Mouse (Mus musculus): ENCODE data around the gene 2310050C09Rik. TPM values are rescaled to one million over a fixed set of nuclear protein-coding genes. Genes with fewer than 3 reads are reported as not detected.
A peak's percentile ranks its signal among the peaks of the same experiment; 100 is the strongest.

The 2310050C09Rik gene
- polyA plus RNA-seq (2016; fragmentation: Nextera tagmentation; extraction: Ambion mirVana), result not detected in 2 replicates

DNA sequence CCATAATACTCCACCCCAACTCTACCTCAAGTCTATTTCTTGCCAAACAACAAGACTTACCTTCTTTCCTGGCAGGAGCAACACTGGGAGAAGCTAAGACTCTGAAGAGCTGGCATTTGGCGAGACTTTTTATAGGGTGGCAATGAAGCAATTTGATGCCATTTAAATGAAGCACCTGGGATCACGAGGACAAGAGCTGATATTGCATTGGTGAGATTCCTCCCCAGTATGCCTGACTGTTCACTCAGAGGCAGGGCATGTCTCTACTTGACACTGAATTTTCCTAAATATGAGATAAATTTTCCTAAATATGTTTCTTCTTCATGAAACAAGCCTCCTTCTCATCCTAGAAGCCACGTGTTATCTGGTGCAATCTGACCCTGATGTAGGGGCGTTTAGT is at the start of gene 2310050C09Rik:
TSS of gene 2310050C09Rik (minus strand) at position 101 of the 400 bp plus-strand sequence.
- ATAC-seq (ENCODE audit: low FRiP score), result no peak
- Histone ChIP-seq H3K27me3 (no peaks in the 10 kb centered on the region), H3K4me1 (no peaks in the 10 kb centered on the region), H3K27ac (no peak within 1 kb of the TSS), H3K4me2 (no peak within 1 kb of the TSS), H3K36me3 (replicated peaks) (no peaks in the 10 kb centered on the region), H3K9me3 (no peaks in the 10 kb centered on the region), H3K9ac (no peak within 1 kb of the TSS), H3K4me3 (replicated peaks) (no peak within 1 kb of the TSS)
- 83% methylated on average over 4 of the region's 4 CpGs for WGBS

DNA sequence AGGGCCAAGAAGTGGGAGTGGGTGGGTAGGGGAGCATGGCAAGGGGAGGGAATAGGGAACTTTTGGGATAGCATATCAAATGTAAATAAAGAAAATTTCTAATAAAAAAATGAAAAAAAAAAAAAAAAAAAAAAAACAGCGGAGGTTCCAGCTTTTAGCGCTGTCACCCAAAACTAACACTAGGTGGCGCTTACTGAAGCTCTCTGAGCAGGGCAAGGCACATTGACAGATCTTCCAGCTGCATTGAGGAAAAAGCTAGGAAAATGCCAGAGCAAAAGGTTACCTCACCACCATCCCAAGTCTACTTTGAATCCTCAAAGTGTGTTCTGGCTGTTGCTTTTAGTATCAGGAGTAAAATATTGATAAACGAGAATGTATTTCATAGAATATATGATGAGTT is 37.6 kb upstream of the 2310050C09Rik start:
- ATAC-seq (ENCODE audit: low FRiP score), result 0 out of 2 replicates have a peak, but pooled peaks have one; percentile 49
- Histone ChIP-seq H3K4me2 (no peak overlapping the region), H3K36me3 (replicated peaks) (no peaks in the 10 kb centered on the region), H3K9ac (no peak overlapping the region), H3K9me3 (no peaks in the 10 kb centered on the region), H3K4me3 (replicated peaks) (no peak overlapping the region), H3K27me3 (no peaks in the 10 kb centered on the region), H3K27ac (no peak overlapping the region), H3K4me1 (no peaks in the 10 kb centered on the region)
- WGBS, result 35% methylated on average over 4 of the region's 4 CpGs

DNA sequence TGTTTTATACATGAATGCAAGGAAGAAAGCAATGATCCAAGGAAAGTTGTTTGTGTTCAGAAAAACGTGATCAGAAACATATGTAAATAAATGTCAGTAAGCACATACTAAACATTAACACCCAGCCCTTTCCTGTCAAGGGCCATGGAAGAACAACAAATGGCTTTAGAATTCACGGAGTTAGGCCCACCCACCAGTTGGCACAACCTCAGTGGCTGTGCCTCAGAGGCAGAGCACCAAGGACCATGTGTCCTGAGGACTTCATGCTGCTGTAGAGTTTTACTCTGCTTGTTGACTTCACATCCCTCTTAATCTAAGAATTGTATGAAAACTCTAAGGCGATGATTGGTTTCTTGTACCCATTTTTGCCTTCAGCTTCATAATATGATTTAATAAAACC is 35.2 kb upstream of the 2310050C09Rik start:
- H3K27ac ChIP-seq, result no peak overlapping the region
- ATAC-seq (ENCODE audit: low FRiP score), result no peak
- WGBS, result 57% methylated on average over 3 of the region's 3 CpGs

DNA sequence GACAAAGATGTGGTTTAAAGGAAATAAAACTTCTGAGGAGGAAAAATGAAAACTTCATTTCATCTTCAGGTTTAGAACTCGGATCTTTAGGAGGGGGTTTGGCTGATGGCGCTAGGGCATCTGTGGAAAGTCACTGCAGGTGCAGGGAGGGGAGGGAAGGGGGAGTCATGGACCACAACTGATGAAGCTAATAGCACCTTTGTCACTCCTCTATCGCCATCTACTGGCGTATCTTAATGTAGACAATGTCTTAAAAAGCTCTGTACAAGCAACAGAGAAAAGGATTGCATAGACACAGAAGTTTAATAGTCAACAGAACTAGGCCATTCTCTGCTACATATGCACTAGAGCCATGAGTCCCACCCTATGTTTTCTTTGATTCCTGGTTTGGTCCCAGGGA is 33.6 kb upstream of the 2310050C09Rik start:
- Histone ChIP-seq H3K27ac (no peak overlapping the region), H3K9ac (no peak overlapping the region), H3K4me1 (no peaks in the 10 kb centered on the region), H3K4me3 (replicated peaks) (no peak overlapping the region), H3K36me3 (replicated peaks) (no peaks in the 10 kb centered on the region), H3K9me3 (no peaks in the 10 kb centered on the region), H3K27me3 (no peaks in the 10 kb centered on the region), H3K4me2 (no peak overlapping the region)
- no peak for ATAC-seq (ENCODE audit: low FRiP score)
- WGBS, result 39% methylated on average over 4 of the region's 4 CpGs

More for the DNA sequence above, 35.2 kb upstream of the 2310050C09Rik start:
- Histone ChIP-seq H3K4me2 (no peak overlapping the region), H3K9me3 (no peaks in the 10 kb centered on the region), H3K4me1 (no peaks in the 10 kb centered on the region), H3K4me3 (replicated peaks) (no peak overlapping the region), H3K27me3 (no peaks in the 10 kb centered on the region), H3K36me3 (replicated peaks) (no peaks in the 10 kb centered on the region), H3K9ac (no peak overlapping the region)

DNA sequence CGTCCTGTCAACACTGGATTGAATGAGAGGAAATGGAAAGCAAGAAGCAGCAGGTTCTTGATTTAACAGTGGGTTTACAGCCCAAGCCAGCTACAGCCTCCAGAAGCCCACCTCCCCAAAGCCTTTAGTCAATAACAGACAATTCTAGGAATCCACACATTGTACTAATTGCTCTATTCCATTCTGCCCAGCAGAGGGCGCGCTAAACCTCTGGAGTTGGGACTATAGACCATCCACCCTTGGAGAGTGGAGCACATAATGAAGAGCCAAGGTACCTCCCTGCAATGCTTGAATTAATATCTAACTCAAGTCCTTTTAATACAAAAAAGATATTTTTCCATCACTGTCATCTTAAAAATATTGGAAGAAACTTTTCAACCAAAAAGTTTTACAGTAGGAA is 33.0 kb upstream of the 2310050C09Rik start:
- no peak overlapping the region for H3K27ac ChIP-seq
- no peaks in the 10 kb centered on the region for H3K4me1 ChIP-seq
- H3K36me3 ChIP-seq (replicated peaks), result no peaks in the 10 kb centered on the region
- H3K4me2 ChIP-seq, result no peak overlapping the region
- H3K9me3 ChIP-seq, result no peaks in the 10 kb centered on the region
- H3K27me3 ChIP-seq, result no peaks in the 10 kb centered on the region
- H3K9ac ChIP-seq, result no peak overlapping the region
- 30% methylated on average over 3 of the region's 3 CpGs for WGBS
- no peak for ATAC-seq (ENCODE audit: low FRiP score)
- no peak overlapping the region for H3K4me3 ChIP-seq (replicated peaks)

DNA sequence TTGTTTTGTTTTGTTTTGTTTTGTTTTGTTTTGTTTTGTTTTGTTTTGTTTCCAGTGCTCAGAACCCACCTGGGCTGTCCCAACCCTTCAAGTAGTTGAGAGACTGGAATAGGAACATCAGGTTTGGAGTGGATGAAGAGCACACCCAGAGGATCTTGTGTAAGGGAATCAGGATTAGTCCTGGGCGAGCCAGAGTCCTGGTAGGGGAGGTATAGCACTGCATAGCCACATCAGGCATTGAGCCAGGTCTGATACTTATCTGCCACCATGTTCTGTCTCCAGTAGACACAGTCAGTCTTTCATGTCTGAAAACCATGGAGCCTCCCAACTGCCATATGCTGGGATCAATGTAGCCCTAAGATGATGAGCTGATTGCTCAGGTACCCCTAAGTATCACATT is 24.5 kb upstream of the 2310050C09Rik start:
- H3K4me2 ChIP-seq, result no peak overlapping the region
- no peaks in the 10 kb centered on the region for H3K27me3 ChIP-seq
- no peaks in the 10 kb centered on the region for H3K36me3 ChIP-seq (replicated peaks)
- no peaks in the 10 kb centered on the region for H3K9me3 ChIP-seq
- no peaks in the 10 kb centered on the region for H3K4me1 ChIP-seq
- H3K4me3 ChIP-seq (replicated peaks), result no peak overlapping the region
- H3K9ac ChIP-seq, result no peak overlapping the region
- 65% methylated on average over 1 of the region's 1 CpGs for WGBS
- no peak for ATAC-seq (ENCODE audit: low FRiP score)
- no peak overlapping the region for H3K27ac ChIP-seq

DNA sequence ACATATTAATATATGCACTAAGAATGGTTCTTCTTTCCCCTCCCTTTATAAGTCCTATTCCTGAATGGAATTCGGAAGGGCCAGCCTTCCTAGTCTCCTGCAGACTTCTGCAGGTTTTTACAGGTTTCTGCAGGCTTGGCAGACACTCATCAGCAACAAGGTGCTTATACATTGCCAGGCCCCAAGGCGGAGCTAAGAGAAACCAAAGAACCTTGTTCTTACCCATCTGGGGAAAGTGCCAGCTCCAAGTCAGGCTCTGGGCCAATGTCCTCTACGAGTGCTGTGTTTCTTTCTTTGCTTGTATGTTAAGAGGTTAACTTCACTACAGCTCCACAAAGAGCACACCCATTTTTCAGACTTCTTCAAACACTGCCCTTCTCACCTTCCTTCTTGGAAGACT is 24.0 kb upstream of the 2310050C09Rik start:
- 79% methylated on average over 3 of the region's 3 CpGs for WGBS
- Histone ChIP-seq H3K36me3 (replicated peaks) (no peaks in the 10 kb centered on the region), H3K4me2 (no peak overlapping the region), H3K9ac (no peak overlapping the region), H3K4me1 (no peaks in the 10 kb centered on the region), H3K27me3 (no peaks in the 10 kb centered on the region), H3K27ac (no peak overlapping the region), H3K4me3 (replicated peaks) (no peak overlapping the region), H3K9me3 (no peaks in the 10 kb centered on the region)
- no peak for ATAC-seq (ENCODE audit: low FRiP score)

DNA sequence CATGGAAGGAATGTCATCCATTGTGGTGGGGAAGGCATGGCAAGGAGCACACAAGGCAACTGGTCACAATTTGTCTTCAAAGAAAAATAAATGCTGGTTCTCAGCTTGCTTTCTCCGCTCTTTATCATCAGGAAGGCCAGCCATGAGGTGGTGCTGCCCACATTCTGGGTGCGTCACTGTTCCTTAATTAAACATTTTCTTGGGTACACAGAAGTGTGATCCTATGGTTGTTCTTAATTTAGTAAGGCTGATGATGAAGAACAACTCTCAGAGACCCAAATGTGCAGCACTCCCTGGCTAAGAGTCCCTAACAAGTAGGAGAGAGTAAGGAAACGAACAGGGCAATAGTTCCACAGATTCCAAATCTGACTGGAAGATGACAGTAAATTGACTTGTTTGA is 4.2 kb upstream of the 2310050C09Rik start:
- Histone ChIP-seq H3K9me3 (no peaks in the 10 kb centered on the region), H3K27me3 (no peaks in the 10 kb centered on the region), H3K9ac (no peak overlapping the region), H3K4me1 (no peaks in the 10 kb centered on the region), H3K27ac (no peak overlapping the region), H3K36me3 (replicated peaks) (no peaks in the 10 kb centered on the region), H3K4me2 (no peak overlapping the region), H3K4me3 (replicated peaks) (no peak overlapping the region)
- 90% methylated on average over 3 of the region's 3 CpGs for WGBS
- ATAC-seq (ENCODE audit: low FRiP score), result no peak

DNA sequence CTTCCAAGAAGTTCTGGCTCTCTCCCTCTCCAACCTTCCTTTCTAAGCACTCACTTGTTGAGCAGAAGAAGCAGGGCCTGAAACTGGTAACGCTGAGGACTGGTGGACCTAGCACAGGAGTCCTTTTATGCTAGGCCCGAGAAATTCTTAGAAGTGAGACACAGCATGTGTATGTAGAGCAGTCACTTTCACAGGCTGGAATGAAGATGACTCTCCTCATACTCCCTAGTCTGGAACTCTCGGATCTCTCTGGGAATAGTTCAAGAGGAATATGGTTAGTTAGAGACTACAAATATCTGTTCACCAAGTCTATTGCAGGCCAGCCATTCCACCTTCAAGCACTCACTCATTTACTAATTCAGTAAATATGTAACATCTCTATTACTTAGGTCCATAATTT is 18.8 kb downstream of the 2310050C09Rik start, which contains the start of gene Lce1l:
TSS of gene Lce1l (minus strand) at position 101 of the 400 bp plus-strand sequence.
- H3K36me3 ChIP-seq (replicated peaks), result no peaks in the 10 kb centered on the region
- no peak within 1 kb of the TSS for H3K9ac ChIP-seq
- H3K4me1 ChIP-seq, result no peaks in the 10 kb centered on the region
- H3K27ac ChIP-seq, result no peak within 1 kb of the TSS
- no peak for ATAC-seq (ENCODE audit: low FRiP score)
- 86% methylated on average over 3 of the region's 3 CpGs for WGBS
- no peak within 1 kb of the TSS for H3K4me2 ChIP-seq
- H3K9me3 ChIP-seq, result no peaks in the 10 kb centered on the region
- H3K4me3 ChIP-seq (replicated peaks), result no peak within 1 kb of the TSS
- no peaks in the 10 kb centered on the region for H3K27me3 ChIP-seq

DNA sequence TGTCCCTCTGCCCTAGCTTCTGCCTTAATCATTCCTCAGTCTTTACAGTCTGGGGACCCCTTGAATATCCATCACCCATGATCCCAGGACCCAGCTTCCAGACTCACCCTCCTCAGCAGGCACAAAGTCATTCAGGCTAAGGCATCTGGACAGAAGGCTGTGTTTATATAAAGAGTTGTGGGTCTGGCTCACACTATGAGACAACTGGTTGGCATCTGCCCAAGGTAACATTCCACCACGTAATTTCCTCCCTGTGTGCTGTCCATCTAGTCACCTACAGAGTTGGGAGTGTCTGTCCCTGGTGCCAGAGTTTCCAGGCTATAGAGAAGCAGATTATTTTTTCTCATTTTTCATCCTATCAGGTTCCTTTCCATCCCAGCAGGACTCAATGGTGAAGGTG is 42.9 kb downstream of the 2310050C09Rik start, which contains the start of gene Kprp:
TSS of gene Kprp (minus strand) at position 140 of the 400 bp plus-strand sequence.
- 47% methylated on average over 1 of the region's 1 CpGs for WGBS
- no peaks in the 10 kb centered on the region for H3K4me1 ChIP-seq
- H3K9me3 ChIP-seq, result no peaks in the 10 kb centered on the region
- ATAC-seq (ENCODE audit: low FRiP score), result no peak
- no peak within 1 kb of the TSS for H3K27ac ChIP-seq
- no peak within 1 kb of the TSS for H3K4me3 ChIP-seq (replicated peaks)
- no peaks in the 10 kb centered on the region for H3K36me3 ChIP-seq (replicated peaks)
- H3K27me3 ChIP-seq, result no peaks in the 10 kb centered on the region
- H3K4me2 ChIP-seq, result no peak within 1 kb of the TSS
- no peak within 1 kb of the TSS for H3K9ac ChIP-seq

DNA sequence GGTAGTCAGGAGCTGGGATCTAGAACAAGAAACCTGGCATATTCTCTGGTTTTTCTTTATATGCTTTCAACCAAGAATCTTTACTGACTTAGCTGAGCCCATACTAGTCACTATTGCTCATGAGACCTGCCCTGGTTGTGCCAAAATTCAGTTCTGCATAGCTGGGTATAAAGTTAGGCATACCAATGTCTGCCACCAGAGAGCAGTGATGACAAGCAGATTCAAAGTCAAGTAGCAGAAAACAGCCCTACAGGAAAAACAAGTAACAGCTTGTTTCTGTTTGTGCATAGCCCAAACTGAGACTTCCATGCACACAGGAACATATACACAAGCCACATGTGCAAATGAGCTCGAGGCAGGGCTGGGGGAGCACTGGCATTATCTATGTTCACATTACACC is 44.2 kb downstream of the 2310050C09Rik start:
- no peak overlapping the region for H3K4me2 ChIP-seq
- no peaks in the 10 kb centered on the region for H3K9me3 ChIP-seq
- H3K4me3 ChIP-seq (replicated peaks), result no peak overlapping the region
- no peaks in the 10 kb centered on the region for H3K4me1 ChIP-seq
- no peak overlapping the region for H3K27ac ChIP-seq
- no peak for ATAC-seq (ENCODE audit: low FRiP score)
- no peak overlapping the region for H3K9ac ChIP-seq
- WGBS, result 34% methylated on average over 1 of the region's 1 CpGs
- no peaks in the 10 kb centered on the region for H3K27me3 ChIP-seq
- no peaks in the 10 kb centered on the region for H3K36me3 ChIP-seq (replicated peaks)
